Mouse (Mus musculus) right cerebral cortex, postnatal 10 days (tissue): Measurements from ENCODE around the gene Nek8.
"Not testable (repeated sequence)": the region's sequence is repeated elsewhere in the genome, so short reads cannot be mapped to it uniquely, and the experiment has no call there.

ENCODE experiments used
- DNase-seq, 2 experiments: peaks; one replicate each; pipeline ENCODE4 v3.0.0; 2021; ENCODE audit warnings: low spot score in 2 of 2

Nek8 gene

DNA sequence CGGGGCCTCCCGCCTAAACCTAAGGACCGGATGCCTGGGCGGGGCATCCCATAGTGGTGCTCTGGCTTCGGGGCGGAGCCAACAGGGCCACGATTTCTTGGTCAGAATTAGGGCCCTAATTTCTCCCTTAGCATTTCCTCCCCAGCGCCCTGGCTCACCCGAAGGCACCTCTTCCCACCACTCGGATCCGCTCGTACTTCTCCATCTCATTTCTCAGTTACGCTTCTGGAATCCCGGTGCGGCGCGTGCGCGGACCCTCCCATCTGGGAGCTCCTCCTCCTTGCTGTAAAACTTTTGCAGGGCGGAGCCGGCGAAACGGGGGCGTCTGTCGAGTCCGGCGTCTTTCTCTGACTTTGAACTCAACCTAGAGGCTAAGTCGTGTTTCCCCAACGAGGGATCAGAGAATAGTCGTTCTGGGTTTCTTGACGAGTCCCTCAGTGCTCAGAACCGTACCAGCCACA is at the start of gene Nek8, which contains the start of gene Tlcd1:
TSS of gene Nek8 (minus strand) at position 274 of the 461 bp plus-strand sequence.
TSS of gene Tlcd1 (plus strand) at position 310 of the 461 bp plus-strand sequence.
- peak; percentile 87 to 89 for DNase-seq

DNA sequence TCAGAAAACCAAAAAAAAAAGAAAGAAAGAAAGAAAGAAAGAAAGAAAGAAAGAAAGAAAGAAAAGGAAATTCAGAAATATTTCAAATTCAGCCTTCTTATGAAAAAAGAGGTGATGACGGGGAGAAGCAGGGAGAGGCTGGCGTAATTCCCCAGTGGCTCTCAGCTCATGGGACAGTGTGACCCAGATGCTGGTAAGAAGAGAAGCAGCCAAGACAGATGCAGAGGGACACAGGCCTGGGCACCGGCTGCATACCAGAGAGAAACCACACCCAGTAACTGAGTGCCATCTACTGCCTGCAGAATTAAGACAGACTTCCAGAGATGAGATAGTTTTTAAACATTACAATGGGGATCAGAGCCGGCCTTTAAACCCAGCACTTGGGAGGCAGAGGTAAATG is 47.1 kb upstream of the Nek8 start:
- no peak for DNase-seq

DNA sequence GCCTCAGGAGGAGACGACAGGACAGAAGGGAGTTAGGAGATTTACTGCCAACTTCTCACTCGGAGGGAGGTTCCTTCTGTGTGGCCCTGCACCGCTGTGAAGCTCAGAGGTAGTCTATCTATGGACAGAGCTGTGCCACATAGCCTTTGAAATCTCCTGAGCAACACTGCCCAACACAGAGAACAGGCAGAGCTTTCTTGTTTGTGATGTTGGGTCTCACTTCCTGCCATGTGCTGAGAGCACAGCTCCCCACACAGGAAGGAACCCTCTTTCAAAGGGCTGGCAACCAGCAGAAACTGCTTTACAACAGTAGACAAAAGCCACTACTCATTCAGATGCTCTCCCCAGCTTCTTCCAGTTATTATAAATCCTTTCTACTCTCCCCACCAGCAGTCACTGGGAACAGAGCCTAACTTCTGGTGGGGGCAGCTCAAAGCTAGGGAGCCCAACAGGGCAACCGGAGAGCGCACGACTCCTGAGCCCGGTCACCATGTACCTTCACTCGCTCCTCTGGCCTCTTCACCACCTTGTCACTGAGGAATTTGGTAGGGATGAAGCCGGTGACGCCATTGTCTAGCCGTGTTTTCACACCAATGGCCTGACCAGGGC is 39.3 kb upstream of the Nek8 start:
- peak; percentile 51 to 76 for DNase-seq

DNA sequence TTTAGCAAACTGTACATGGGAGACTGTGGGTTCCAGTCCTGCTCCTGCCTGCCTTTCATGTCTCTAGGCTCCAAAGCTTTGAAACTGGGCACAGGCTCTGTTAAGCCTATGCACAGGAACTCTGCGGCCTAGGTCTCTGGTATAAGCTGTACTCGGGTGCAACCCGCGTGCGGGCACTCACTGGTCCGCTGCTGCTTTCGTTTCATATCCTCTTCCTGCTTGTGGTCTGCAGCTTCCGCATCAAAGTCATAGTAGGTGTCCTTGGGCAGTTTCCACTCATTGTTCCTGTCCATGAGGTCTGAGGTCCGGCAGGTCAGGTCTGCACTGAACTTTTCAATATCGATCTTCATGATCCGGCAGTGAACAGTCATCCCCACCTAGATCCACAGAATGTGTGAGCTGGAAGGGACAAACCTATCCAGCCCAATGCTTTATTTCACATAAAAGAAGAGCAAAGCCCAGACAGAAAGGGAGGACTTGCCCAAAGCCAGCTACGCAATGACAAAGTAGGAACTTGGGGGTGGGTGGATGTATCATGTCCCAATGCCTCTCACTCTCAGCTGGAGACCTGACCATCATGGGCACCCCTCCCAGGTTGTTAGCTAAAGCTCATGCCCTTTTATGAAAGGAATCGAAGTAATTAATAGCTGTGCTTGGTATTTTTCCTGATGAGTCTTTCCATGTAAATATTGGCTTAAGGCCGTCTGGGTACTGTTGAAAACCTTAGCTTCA is 36.8 kb upstream of the Nek8 start:
- no peak for DNase-seq

DNA sequence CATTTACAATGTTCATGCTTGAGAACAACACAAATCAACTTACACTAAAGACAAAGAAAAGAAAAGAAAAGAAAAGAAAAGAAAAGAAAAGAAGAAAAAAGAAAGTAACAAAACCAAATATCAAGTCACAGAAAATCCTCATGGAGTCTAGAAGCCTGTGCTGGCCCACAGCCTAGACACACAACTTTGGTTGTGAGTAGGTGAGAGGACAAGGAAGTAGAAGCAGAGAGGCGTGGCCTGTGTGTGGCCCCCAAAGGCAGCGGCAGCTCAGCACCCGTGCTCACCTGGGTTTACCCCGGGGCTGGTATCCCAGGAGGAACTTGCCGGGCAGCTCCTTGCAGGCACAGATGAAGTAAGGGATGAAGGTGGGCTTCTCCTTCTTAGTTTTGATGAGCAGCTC is 35.0 kb upstream of the Nek8 start:
- DNase-seq, result no peak

DNA sequence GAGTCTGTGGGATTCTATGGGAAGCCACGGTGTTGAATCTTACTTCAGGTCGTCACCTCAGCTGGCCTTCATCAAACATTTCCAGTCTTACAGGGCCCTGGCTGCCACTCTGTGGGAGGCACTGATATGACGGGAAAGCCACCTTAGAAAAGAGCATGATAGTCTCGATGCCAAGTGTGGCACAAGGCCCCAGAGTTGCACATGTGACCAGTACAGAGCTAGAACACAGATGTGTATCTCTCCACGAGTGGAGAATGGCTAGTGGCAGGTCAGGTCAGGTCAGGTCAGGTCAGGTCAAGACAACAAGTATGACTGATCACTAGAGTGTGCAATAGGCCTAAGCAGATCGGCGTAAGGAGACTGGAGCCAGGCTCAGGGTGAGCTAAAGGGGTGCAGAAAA is 34.1 kb upstream of the Nek8 start:
- no peak for DNase-seq

DNA sequence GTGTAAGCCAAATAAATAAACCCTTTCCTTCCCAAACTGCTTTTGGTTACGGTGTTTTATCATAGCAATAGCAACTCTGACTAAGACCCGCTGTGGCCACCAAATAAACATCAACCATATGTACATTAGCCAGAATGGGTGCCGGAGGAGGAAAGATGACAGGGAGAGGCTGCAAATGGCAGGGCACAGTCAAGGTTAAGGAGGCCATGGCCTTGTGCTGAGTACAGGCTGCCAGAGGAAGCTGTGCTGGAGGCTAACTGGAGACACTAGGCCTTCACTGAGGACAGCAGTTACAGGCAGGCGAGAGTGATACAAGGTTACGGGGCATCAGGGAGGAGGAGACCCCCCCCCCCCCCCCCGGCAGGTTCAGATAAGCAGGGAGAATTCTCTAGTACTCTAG is 33.4 kb upstream of the Nek8 start:
- no peak for DNase-seq

DNA sequence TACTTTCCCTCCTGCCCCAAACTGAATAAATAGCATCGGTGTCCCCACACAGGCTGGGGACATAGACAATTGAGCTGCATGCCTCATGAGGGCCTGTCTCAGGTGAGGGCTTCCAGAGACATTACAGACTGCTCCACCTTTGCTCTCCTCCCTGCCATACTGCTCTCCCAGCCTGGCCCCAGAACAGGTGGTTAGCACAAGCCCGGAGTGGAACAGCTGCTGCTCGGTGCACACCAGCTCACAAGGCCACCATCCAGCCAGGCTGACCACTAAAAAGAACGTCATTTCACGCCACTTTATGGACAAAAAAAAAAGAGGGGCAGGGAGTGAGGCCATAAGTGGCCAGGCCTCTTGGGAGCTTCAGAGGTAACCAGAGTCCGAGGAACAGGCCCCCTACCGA is 30.7 kb upstream of the Nek8 start:
- no peak for DNase-seq

DNA sequence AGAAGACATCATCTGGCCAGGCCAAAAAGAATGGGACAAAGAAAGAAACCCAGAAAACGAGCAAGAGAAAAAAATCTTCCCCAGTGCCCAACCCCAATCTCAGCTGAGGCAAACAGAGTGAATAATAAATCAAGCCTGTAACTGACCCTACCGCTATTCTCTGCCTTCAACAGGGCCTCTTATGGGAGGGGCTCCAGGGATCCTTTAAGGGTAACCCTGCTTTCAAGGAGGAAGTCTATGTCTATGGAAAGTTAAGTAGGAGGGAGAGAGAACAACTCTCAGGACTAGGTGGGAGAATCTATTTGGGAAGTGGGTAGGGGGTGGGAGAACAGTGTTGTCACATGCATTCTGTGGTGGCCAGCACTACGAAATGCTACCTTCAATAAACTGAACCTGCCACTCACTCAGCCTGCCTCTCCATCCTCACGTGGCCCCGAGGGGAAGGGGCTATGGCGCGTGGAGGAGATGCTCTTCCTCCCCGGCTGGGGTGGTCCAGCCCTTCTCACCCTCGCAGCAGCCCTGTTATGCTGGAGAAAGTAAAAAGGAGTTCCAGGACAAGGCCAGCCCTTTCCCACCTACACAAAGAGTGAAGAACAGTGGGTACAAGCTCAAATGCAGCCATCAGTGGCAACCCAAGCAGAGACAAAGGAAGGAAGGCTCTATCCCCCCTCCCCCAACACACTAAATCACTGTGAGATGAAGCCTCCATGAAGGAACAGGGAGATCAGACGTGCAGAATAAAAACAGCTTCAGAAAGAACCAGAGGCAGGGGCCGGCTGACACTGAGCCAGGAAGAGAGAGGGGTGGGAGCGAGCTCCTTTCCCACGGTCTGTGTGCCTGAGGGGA is 29.1 kb upstream of the Nek8 start:
- DNase-seq, result no peak

DNA sequence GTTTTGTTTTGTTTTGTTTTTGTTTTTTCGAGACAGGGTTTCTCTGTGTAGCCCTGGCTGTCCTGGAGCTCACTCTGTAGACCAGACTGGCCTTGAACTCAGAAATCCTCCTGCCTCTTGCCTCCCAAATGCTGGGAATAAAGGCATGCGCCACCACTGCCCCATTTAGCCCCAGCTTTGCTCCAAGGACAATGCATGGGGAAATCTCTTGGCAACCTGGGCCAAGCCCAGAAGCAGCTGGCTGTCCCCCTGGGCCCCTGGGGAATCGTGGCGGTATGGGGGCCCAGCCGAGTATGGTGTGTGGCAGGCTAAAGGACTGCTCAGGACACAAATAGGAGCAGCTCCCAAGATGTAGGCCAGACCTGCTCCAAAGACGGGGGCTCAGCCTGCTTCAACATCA is 27.8 kb upstream of the Nek8 start:
- DNase-seq, result no peak

DNA sequence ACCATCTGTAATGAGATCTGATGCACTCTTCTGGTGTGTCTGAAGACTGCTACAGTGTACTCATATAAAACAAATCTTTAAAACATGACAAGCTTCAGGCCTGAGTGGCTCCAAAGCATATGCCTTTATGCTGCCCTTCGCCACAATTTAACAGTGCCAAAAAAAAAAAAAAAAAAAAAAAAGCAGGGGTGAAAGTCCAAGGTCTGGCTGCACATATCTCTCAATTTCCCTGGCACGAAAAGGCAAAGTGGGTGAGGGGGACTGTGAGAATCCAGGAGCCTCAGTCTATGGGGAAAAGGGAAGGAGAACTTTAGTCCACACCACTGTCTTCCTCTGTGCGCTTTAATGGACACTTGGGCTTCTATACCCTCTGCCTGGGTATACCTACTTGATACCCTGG is 25.9 kb upstream of the Nek8 start:
- no peak for DNase-seq

DNA sequence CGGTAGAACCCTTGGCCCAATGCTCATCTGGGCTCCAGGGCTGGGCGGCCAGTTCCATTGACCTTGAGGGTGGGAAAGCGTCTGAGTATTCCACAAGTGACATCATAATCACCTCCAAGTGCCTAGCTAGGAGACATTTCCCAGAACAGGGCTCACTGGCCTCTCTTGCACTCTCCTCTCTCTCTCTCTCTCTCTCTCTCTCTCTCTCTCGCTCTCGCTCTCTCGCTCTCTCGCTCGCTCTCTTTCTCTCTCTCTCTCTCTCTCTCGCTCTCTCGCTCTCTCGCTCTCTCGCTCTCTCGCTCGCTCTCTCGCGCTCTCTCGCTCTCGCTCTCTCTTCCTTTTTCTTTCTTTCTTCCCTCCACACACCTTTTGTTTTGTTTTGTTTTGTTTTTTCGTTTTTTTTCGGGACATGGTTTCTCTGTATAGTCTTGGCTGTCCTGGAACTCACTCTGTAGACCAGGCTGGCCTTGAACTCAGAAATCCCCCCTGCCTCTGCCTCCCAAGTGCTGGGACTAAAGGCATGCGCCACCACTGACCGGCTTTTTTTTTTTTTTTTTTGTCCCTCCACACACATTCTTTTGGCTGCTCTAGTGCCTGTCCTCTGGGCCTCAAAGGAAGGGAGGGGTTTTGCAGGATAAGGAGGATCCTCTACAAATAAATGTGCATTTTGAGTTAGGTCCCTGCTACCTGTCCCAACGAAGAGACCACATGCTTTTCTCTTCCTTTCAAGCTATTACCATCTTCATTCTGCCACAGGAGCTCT is 18.8 kb upstream of the Nek8 start:
- DNase-seq, result no peak

DNA sequence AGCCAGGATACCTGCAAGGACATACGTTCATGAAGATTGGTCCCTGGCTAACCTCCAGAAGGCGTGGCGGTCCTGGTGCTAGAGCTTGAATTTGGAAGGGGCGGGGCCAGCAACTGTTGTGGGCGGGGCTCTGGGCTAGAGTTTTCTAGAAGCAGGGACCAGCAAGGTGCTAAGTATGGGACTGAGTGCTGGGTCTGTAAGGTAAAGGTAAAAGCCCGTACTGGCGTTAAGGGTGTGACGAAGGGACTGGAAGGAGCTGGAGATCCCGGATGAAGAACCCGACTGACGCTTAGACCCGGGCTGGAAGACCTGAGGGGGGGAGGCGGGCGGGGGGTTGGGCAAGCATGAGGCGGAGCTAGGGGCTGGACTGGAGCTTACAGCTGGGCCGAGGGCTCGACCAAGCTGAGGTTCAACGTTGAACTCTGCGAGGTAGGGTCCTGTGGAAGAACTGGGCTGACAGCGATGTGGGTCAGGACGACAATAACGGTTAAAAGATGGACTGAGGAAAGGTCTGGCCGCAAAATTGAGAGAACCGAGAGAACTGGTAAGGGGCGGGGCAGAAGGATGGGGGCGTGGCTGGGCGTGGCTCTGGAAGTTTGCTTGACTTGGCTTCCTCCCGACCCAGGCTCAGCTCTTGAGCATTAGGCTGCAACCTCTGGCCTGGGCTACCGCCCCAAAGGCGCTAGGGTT is 18.1 kb upstream of the Nek8 start:
- peak in 1 of 2 experiments; percentile 61 for DNase-seq

DNA sequence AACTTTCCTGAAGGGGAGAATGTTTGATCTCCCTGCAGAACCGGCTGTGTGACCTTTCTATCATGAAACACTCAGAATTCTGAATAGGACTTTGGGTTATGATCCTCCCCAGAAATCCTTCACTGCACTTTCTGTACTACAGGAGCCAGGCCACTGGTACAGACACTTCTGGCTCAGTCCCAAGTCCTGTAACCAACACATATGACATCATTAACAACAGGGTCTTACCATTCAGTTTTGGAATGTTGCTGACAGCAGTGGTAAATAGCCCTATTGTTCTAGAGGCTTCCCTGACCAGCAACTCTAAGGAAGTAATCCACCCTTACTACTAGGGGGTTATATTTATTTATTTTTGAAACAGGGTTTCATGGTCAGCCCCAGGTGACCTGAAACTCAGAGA is 16.6 kb upstream of the Nek8 start, which contains the start of gene Proca1:
TSS of gene Proca1 (plus strand) at position 280 of the 400 bp plus-strand sequence.
- no peak for DNase-seq

DNA sequence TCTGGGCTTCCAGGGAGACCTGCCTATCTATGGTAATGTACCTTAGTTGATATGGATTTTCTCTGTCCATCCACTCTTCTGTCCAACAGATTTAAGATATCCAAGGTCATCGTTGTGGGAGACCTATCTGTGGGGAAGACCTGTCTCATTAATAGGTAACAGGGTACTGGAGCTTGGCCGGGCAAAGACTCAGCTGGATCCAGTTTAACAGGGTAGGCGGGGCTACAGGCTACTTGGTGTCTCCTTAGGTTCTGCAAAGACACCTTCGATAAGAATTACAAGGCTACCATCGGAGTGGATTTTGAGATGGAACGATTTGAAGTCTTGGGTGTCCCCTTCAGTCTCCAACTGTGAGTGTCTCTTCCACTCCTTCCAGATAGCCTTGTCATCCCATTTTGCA is 13.6 kb upstream of the Nek8 start:
- no peak for DNase-seq

DNA sequence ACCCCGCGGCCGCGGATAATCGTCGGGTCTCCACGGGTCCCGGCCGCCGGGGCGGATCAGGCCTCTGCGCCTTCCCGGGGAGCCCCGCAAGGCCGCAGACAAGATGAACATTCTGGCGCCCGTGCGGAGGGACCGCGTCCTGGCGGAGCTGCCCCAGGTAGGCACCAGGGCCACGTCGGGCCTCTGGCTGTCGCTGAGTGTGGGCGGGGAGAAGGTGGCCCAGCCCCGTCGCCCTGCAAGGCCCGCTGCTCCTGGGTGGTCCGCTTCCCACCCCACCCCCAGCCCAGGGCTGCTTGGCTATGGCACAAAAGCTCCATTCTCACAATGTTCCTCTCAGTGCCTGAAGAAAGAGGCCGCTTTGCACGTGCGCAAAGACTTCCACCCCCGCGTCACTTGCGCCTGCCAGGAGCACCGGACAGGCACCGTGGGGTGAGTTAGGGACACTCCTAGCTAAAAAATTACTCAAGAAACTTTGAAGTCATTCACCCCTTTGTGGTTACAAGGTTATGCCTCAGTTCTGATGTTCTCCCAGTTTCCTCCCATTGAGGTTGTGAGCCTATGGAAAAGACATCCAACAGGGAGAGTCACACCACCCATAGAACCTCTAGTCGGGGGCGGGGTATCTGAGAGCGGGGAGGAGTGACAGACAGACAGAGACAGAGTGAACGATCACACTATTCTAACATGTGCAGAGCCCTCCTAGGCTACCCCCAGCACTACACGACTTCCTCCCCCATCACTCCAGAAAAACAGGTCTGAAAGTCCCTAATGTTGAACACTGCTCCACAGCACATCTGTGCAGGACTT is 13.0 kb upstream of the Nek8 start:
- DNase-seq, result peak; percentile 89 to 93

DNA sequence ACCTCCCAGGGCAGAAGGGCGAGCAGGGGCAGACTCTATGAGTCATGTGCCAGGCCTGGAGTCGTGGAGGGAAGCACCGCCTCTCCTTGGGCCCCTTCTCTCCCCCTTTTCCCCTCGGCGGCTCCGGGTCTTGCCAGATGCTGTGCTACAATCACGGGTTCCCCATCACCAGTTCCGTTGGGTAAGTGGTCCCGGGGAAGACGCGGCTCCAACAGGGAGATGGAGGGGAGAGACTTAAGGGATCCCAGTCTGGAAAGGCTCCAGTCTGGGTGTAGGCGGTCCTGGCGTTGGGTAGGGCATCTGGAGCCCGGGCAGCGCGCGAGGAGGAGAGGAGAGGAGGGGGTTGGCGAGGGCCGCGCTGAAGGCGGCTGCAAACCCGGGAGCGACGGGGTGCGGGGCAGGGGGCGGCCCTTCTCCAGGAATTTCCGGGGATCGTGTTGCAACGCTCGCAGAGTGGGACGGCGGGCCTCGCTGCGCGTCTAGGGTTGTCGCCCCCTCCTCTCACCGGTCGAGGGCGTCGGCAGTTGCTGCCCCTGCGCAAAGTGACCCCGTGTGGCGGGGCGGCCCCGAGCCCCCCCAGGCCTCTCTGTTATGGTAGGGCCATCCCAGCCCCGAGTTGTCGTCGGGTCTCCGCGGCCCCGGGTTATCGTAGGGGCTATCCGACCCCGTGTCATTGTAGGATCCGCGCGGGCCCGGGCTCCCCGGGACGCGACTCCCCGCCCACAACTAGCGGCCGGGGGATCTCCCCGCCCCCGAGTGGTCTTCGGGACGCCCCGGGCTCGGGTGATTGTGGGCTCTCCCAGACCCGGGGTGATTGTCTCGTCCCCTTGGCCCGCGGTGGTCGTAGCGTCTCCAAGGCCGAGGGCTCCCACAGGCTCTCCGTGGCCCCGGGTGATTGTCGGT is 12.1 kb upstream of the Nek8 start, which contains the start of gene Rab34:
TSS of gene Rab34 (plus strand) at position 100 of the 903 bp plus-strand sequence.
- peak; percentile 90 to 92 for DNase-seq

DNA sequence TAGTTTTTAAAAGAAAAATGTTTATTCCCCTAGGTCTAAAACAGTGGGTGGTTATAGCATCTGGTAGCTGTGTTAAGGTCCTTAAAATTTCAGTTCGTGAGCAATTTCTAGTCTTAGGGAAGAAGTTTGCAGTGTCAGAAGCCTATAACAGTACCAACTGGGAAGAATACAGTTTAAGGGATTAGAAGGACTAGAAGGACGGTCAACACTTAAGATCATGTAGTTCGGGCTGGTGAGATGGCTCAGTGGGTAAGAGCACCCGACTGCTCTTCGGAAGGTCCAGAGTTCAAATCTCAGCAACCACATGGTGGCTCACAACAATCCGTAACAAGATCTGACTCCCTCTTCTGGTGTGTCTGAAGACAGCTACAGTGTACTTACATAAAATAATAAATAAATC is 8.2 kb upstream of the Nek8 start:
- DNase-seq, result not testable (repeated sequence)

DNA sequence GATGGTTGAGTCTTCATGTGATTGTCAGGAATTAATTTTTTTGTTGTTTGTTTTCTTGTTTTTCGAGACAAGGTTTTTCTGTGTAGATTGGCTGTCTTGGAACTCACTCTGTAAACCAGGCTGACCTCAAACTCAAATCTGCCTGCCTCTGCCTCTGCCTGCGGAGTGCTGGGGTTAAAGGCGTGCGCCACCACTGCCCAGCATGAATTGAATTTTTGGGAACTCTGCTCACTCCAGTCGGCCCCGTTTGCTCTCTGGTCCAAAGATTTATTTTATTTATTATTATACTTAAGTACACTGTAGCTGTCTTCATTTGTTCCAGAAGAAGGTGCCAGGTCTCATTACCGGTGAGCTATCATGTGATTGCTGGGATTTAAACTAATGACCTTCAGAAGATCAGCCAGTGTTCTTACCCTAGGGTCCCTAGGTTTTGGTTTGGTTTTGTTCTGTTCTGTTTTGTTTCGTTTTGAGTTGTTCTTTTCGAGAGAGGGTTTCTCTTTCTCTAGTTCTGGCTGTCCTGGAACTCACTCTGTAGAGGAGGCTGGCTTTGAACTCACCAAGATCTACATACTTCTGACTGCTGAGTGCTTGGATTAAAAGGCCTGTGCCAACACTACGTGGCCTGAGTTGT is 7.5 kb upstream of the Nek8 start:
- no peak for DNase-seq
